Mouse (Mus musculus) kidney, postnatal 25 days (tissue): ENCODE data around the gene Mrm2.
A peak's percentile ranks its signal among the peaks of the same experiment; 100 is the strongest.

Experiments
- DNase-seq, 2 experiments: peaks; one replicate each; pipeline ENCODE4 v3.0.0; 2021; ENCODE audit warnings: mixed read lengths in 2 of 2

Gene Mrm2

GRCm38 (mm10) chr5:140342880-140343279 lies 11.2 kb upstream of the Mrm2 start:
- DNase-seq = no peak

- DNase-seq = no peak
Measured at GRCm38 (mm10) chr5:140339836-140340235, 8.1 kb upstream of the Mrm2 start.

DNA sequence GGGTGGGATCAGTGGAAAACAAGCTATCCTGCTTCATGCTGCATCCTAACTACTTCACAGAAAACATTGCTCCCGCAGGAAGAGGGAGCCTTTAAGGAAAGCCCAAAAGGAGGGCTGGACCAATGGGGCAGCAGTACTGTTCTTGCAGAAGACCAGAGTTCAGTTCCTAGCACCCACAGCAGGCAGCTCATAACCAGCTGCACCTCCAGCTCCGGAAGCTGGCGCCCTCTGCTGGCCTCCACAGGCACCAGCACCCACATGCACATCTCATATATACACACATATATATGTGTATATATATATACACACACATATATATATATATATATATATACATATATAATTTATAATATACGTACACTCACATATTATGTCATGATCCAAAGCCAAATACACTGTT lies 7.1 kb upstream of the Mrm2 start:
- DNase-seq = no peak

GRCm38 (mm10) chr5:140336680-140337079 lies 5.0 kb upstream of the Mrm2 start:
- peak in 1 of 2 experiments; percentile 63 for DNase-seq

GRCm38 (mm10) chr5:140333631-140334030 lies 1.9 kb upstream of the Mrm2 start:
- peak in 1 of 2 experiments; percentile 48 for DNase-seq

DNA sequence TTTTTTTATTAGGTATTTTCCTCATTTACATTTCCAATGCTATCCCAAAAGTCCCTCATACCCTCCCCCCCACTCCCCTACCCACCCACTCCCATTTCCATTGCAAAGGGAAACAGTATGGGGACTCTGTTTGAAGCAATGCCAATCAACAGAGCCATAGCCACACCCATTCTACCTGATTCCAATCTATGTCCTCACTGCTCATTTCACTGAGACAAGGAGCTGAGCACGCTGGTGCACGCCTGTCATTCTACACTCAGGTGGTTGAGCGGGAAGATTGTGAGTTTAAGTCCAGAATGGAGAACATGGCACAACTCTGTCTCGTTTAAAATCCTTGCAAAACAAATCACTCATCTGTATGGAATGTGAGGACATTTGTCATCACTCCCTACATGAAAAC lies 821 bp upstream of the Mrm2 start:
- DNase-seq = no peak

DNA sequence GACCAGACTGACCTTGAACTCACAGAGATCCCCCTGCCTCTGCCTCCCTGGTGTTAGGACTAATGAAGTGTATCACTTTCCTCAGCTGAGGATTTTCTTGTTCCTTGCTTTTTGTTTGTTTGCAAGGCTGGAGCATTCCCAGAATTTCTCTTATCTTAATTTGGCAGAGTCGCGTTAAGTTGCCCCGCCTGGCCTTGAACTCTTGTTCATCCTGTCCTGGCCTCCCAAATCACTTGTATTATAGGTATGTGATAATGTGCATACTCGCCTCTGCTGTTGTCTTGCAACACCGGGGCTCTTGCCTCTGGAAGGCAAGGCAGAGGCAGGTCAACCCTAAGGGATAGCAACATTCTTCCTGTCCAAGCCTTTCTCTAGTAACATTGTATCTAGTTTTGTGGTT lies 7.6 kb downstream of the Mrm2 start:
- no peak for DNase-seq

- DNase-seq = no peak
Measured at GRCm38 (mm10) chr5:140321756-140322575, 9.7 kb downstream of the Mrm2 start.

DNA sequence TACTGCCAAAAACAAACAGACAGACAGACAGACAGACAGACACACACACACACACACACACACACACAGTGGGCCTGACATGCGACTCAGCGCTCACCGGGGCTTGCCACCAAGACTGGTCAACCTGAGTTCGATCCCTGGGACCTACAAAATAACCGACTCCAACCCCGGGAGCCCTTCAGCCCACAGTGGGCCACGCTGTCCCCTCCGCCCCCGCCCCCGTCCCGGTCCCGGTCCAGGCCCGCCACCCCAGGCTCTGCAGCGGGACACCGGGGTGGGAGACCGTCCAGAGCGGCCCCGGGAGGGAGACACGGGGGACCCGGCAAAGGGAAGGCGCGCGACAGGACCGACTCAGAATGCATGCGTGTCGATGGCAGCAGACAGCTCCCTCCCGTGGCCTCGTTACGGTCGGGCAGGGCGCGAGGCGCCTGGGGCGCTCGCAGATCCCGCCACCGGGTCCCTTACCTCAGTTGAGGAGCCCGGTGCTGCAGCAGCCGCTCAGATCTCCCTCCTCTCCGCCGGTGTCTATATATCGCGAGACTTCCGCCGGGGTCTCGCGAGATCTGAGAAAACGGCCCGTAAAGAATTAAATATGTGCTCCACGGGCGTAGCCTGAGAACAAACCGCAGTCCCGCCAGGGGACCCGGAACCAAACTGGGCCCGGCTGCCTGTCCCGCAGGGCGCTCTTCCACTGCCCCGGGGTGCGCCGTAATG lies 10.5 kb downstream of the Mrm2 start, which contains the start of the genes Mad1l1 and Nudt1:
Mad1l1 (minus strand) TSS at position 511 of the 714 bp plus-strand sequence.
Nudt1 (plus strand) TSS at position 615 of the 714 bp plus-strand sequence.
- DNase-seq = peak; percentile 93 to 96

DNA sequence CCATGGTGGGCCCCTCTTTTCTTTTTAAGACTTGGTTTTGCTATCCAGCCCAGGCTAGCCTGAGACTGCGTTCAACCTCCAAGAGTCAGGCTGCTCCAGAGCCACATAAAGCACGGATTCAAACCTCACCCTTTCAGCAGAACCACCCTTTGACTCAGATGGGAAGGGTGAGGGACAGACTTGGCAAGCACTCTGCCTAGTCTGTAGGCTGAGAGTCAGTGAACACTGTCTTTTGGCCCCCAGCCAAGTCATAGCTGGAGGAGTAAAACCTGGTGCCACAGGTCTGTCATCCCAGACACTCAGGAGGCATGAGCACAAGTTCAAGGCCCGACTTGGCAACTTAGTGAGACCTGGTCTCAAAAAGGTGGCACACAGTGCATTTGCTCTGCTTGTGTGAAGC lies 15.0 kb downstream of the Mrm2 start:
- peak in 1 of 2 experiments; percentile 31 for DNase-seq

DNA sequence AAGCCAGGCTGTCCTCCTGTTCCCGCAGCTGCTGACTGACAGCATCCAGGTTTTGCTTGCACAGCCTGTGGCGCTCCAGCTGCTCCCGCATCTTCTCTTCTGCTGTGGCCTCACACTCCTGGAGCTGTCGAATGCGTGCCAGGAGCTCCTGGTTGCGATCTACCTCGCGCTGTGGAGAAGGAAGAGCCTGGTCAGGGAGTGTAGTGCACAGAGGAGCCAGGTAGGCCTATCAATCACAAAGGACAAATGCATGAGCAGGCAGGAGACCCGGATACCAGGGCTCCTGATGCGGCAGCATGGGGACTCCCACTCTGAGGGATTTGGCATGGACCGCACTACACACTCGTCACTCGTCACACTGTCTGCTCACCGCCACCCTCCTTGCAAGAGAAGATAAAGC lies 24.1 kb downstream of the Mrm2 start:
- no peak for DNase-seq

- no peak for DNase-seq
Measured at GRCm38 (mm10) chr5:140306016-140306415, 25.7 kb downstream of the Mrm2 start.

GRCm38 (mm10) chr5:140298291-140298690 lies 33.4 kb downstream of the Mrm2 start:
- DNase-seq = no peak

DNA sequence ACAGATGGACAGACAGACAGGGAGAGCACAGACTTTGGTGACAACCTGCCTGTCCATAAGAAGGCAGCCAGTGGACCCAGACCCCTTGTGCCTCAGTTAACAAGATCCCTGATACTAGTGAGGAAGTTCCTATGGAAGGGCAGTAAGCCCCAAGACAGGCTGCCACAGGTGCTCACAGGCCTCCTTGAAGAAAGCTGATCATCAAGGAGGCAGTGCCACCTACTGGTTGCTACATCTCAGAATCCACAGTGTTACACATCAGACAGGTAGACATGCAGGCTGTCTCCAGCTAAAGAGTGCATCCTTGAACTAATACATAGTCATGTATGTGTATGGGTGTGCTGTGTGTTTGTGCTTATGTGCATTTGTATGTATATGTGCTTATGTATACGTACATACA lies 39.5 kb downstream of the Mrm2 start:
- peak; percentile 73 to 81 for DNase-seq

DNA sequence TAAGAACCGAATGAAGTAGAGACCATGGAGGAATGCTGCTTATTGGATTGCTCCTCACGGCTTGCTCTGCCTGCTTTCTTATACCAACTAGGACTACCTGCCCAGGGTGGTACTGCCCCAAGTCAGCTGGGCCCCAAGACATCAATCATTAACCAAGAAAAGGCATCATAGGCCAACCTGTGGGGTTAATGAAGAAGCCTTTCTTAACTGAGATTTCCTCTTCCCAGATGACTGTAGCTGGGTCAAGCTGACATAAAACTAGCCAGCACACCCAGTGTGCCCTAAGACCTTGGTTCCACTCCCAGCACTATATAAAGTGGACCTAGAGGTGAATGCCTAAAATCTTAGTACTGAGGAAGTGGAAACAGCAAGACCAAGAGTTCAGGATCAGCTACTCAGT lies 42.5 kb downstream of the Mrm2 start:
- peak in 1 of 2 experiments; percentile 8 for DNase-seq

GRCm38 (mm10) chr5:140288287-140288686 lies 43.4 kb downstream of the Mrm2 start:
- no peak for DNase-seq

GRCm38 (mm10) chr5:140284761-140285160 lies 46.9 kb downstream of the Mrm2 start:
- DNase-seq = no peak

GRCm38 (mm10) chr5:140284011-140284410 lies 47.7 kb downstream of the Mrm2 start:
- DNase-seq = no peak

GRCm38 (mm10) chr5:140282900-140283299 lies 48.8 kb downstream of the Mrm2 start:
- no peak for DNase-seq

DNA sequence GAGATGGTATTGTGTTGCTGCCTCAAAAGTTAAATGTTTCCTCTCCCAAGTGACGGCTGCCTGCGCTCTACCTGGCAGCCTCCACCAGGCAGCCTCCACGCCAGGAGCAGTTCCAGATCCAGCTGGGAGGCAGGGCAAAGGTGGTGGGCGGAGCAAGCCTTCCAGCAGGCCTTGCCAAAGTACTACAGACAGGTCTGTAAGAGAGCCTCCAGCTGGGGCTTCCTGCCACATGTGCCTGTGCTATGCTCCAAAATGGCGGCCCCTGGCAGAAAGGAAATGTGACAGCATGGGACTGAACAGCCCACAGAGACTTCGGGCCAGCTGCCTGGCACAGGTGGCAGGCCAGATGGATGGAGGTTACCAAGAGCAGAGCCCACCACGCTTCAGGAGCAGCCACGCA lies 49.3 kb downstream of the Mrm2 start:
- peak; percentile 77 to 88 for DNase-seq

- DNase-seq = no peak
Measured at GRCm38 (mm10) chr5:140280205-140280604, 51.5 kb downstream of the Mrm2 start.
